Mouse (Mus musculus) ES-Bruce4 (cell line): Measurements from ENCODE around the gene Sh2d3c. TPM values are rescaled to one million over a fixed set of nuclear protein-coding genes. Genes with fewer than 3 reads are reported as not detected.

ENCODE experiments used
- H3K27ac ChIP-seq: 2 replicates; pipeline ENCODE4 v1.5.1; 2012; ENCODE audit warnings: low read length, inconsistent platforms; ENCODE audit not compliant: insufficient read depth
- H3K27me3 ChIP-seq: 2 replicates; pipeline ENCODE4 v1.6.1; 2012; ENCODE audit warnings: mild to moderate bottlenecking, low read length, inconsistent platforms; ENCODE audit not compliant: control insufficient read depth, poor library complexity, insufficient read depth, severe bottlenecking
- H3K36me3 ChIP-seq: 2 replicates; pipeline ENCODE4 v1.6.1; 2012; ENCODE audit warnings: inconsistent platforms, mild to moderate bottlenecking, low read length, moderate library complexity; ENCODE audit not compliant: control insufficient read depth, poor library complexity, insufficient read depth, severe bottlenecking
- H3K4me1 ChIP-seq: one replicate; pipeline ENCODE4 v1.8.1; 2011; ENCODE audit warnings: low read length; ENCODE audit not compliant: control insufficient read depth, insufficient read depth
- H3K4me3 ChIP-seq: 2 replicates; pipeline ENCODE4 v1.5.1; 2011; ENCODE audit warnings: low read depth, mild to moderate bottlenecking, low read length
- H3K9ac ChIP-seq: 2 replicates; pipeline ENCODE4 v1.6.1; 2012; ENCODE audit warnings: low read depth, mild to moderate bottlenecking, inconsistent platforms; ENCODE audit not compliant: poor library complexity, severe bottlenecking
- H3K9me3 ChIP-seq: replicated peaks from 2 replicates; pipeline ENCODE4 v1.6.1; 2012; ENCODE audit warnings: mild to moderate bottlenecking, low read length, inconsistent platforms; ENCODE audit not compliant: control insufficient read depth, poor library complexity, insufficient read depth, severe bottlenecking
- CTCF ChIP-seq: IDR thresholded peaks from one replicate; pipeline ENCODE4 v1.8.1; 2011; ENCODE audit warnings: low read depth, low read length
- EP300 ChIP-seq: IDR thresholded peaks from 2 replicates; pipeline ENCODE4 v1.6.1; 2011; ENCODE audit warnings: low read depth, low read length; ENCODE audit not compliant: insufficient read depth
- POLR2A ChIP-seq: IDR thresholded peaks from one replicate; pipeline ENCODE4 v1.8.1; 2011; ENCODE audit warnings: low read length; ENCODE audit not compliant: insufficient read depth
- polyA plus RNA-seq: library from polyadenylated mRNA; stranded (reverse); fragments of >200 nt; gene quantifications from 2 replicates; pipeline ENCODE4 v1.2.4, GENCODE M21; 2011; ENCODE audit warnings: low read depth; ENCODE audit not compliant: missing spikeins, insufficient read depth, insufficient read length

The Sh2d3c gene
- polyA plus RNA-seq, 1 experiment: 9.0 TPM

DNA sequence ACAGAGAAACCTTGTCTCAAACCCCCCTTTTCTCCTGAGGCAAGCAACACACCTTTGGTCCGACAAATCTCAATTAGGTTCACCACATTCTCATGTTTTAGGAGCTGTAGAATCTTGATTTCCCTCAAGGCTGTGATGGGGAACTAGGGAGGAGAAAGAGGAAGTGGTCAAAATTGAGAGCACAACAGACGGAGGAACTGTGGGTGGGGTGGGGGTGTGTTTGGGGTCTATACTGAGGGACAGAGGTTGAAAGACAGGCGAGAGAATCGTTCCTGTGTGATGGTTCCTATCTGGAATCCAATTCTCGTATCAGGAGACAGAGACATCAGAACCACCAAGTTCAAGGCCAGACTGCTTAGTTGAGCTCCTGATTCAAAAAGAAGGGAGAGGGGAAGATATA, 10.4 kb upstream of the Sh2d3c start:
- Histone ChIP-seq H3K36me3 (peaks cover 50% of the 10 kb centered on the region), H3K9me3 (no peaks in the 10 kb centered on the region)
- TF ChIP-seq CTCF: no peak
- TF ChIP-seq POLR2A: no peak
- TF ChIP-seq EP300: no peak

DNA sequence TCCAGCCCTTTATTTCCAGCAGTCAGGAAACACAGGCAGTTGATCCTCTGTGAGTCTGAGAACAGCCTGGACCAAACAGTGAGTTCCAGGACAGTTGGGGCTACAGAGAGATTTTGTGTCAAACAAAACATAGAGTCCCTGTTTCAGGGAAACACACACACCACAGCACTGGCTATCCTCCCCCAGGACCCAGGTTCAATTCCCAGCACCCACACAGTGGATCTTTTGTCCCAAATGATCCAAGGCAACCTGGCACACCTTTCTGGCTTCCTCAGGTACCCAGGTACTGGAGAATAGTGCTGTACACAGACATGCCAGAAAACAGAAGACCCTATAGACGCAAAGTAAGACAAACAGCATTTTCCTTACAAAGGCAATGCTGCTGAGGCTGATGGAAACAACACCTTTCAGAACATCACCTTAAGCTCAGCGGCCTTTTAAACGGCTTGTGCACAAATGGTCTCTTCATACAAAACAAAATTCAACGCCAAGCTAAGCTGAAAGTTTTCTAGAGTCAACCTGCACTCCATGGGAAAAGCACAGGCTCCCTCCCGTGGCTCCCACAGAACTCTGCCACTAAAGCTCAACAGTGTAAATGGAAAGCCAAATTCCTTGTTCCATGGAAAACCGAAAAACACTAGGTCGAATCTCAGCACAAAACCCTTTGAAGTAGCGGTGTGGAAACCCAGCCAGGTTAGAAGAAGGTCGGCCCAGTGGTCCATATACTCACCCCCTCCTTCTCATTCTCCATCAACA, 9.4 kb upstream of the Sh2d3c start:
- Histone ChIP-seq H3K4me3 (peak overlapping the region; percentile 97), H3K4me1 (peaks cover 4% of the 10 kb centered on the region), H3K36me3 (peaks cover 41% of the 10 kb centered on the region), H3K27me3 (no peaks in the 10 kb centered on the region), H3K9ac (peak overlapping the region; percentile 97), H3K27ac (peak overlapping the region; percentile 38; the same call in 1 of the 2 replicates), H3K9me3 (no peaks in the 10 kb centered on the region)
- no peak for TF ChIP-seq EP300
- TF ChIP-seq CTCF: no peak
- TF ChIP-seq POLR2A: no peak

More for the DNA sequence above, 10.4 kb upstream of the Sh2d3c start:
- no peak overlapping the region for H3K4me3 ChIP-seq
- H3K27me3 ChIP-seq: no peaks in the 10 kb centered on the region
- no peak overlapping the region for H3K9ac ChIP-seq
- no peak overlapping the region for H3K27ac ChIP-seq
- H3K4me1 ChIP-seq: peaks cover 4% of the 10 kb centered on the region

DNA sequence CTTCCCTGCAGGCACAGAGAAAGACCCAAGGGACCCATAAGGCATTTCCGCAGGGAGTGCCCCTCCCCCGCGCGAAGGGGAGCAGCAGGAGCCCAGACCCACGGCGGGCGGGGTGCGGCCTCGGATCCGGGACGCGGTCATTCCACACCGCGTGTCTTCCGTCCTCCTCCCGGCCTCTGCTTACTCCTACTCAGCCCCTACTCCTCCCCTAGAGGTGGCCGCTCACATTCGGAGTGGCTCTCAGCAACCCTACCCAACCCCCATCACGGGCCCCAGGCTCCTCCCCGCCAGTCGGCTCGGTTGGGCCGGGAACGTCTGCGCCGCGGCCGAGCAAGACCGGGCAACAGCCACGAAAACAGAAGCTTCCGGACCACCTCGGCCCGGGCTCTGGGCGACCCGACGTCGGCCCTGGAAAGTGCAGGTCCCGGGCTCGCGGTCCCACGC, 8.7 kb upstream of the Sh2d3c start:
- Histone ChIP-seq H3K27ac (peak overlapping the region; percentile 38), H3K9me3 (no peaks in the 10 kb centered on the region), H3K27me3 (no peaks in the 10 kb centered on the region), H3K9ac (peak overlapping the region; percentile 97), H3K4me1 (peaks cover 4% of the 10 kb centered on the region), H3K36me3 (peaks cover 35% of the 10 kb centered on the region), H3K4me3 (peak overlapping the region; percentile 97)
- TF ChIP-seq EP300 (no peak), POLR2A (no peak), CTCF (no peak)

DNA sequence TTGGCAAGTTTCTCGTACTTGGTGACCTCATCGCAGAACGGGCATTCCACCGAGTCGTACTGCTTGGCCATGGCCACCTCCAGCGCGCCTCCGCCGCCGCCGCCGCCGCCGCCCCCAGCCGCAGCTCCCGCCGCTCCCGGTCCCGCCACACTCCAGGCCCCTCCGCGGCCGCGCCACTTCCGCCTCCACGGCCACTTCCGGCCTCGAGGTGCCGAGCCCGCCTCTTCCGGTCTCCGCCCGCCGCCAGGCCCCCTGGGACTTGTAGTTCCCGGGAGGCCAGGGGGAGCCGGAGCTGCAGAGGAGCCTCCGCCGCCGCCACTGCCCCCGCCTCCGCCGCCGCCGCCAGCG, 8.3 kb upstream of the Sh2d3c start:
- H3K4me3 ChIP-seq: peak overlapping the region; percentile 97
- peak overlapping the region; percentile 97 for H3K9ac ChIP-seq
- H3K27ac ChIP-seq: peak overlapping the region; percentile 38
- H3K27me3 ChIP-seq: no peaks in the 10 kb centered on the region
- peaks cover 31% of the 10 kb centered on the region for H3K36me3 ChIP-seq
- no peaks in the 10 kb centered on the region for H3K9me3 ChIP-seq
- H3K4me1 ChIP-seq: peaks cover 4% of the 10 kb centered on the region
- TF ChIP-seq CTCF: no peak
- no peak for TF ChIP-seq POLR2A
- TF ChIP-seq EP300: no peak

DNA sequence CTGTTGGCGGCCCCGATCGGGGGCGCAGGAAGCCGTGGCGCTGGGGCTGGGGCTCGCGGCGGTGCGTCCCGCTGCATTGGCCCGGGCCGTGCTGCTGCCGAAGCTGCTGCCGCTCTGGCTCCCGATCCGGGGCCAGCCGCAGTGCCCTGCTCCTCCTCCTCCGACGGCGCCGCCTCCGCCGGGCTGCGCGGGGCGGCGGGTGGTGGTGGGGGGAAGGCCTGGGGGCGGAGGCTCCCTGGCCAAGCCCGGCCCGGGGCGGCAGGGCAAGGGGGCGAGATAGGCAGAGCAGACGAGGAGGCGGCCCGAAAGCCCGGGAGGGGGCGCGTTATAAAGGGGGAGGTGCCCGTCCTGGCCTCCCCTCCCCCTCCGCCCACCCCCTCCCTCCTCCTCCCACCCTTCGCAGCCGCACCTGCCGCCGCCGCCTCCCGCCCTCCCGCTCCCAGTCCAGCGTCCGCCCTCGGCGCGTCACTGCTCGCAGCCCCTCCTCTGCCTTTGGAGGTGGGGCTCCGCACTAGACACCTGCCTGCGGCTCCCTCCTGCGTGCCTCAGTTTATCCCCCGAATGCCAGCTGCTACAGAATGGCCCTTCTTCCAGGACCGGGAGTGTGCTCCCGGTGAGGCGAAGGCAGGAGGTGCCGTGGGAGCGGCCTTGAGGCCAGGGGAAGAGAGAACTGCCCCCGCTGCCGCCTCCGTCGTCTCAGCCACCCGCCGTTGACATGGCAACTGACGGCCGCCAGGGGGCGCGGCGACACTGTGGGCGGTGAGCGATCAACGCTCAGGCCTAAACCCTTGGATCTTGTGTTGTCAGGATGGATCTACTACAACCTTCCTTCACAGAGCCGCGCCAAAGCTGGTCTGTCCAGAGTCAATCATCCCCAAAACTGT, 7.7 kb upstream of the Sh2d3c start, which contains the start of gene Cdk9:
Gene Cdk9 (minus strand): TSS at position 143 of the 884 bp plus-strand sequence.
- Histone ChIP-seq H3K27ac (peak within 1 kb of the TSS; percentile 51), H3K4me1 (peaks cover 4% of the 10 kb centered on the region), H3K36me3 (peaks cover 25% of the 10 kb centered on the region), H3K9ac (peak within 1 kb of the TSS; percentile 97), H3K9me3 (no peaks in the 10 kb centered on the region), H3K4me3 (peak within 1 kb of the TSS; percentile 97), H3K27me3 (no peaks in the 10 kb centered on the region)
- peak; percentile 20; the same call in 1 of the 2 replicates for TF ChIP-seq EP300
- no peak for TF ChIP-seq POLR2A
- TF ChIP-seq CTCF: peak; percentile 90
